Mouse (Mus musculus) induced T-regulatory cell, adult 2 months (primary cell): ENCODE measurements around the gene Tdrkh.

Source experiments
- DNase-seq: peaks from one replicate; pipeline ENCODE4 v3.0.0-alpha.2; 2012; ENCODE audit warnings: low read depth

Tdrkh gene

GRCm38 (mm10) chr3:94389420-94389819 is 23.7 kb upstream of the Tdrkh start:
- DNase-seq, result no peak

GRCm38 (mm10) chr3:94391001-94391400 is 22.1 kb upstream of the Tdrkh start:
- DNase-seq, result no peak

- DNase-seq, result no peak
Measured at GRCm38 (mm10) chr3:94392128-94392527, 20.9 kb upstream of the Tdrkh start.

GRCm38 (mm10) chr3:94393049-94393448 is 20.0 kb upstream of the Tdrkh start:
- DNase-seq, result no peak

GRCm38 (mm10) chr3:94396336-94396735 is 16.7 kb upstream of the Tdrkh start:
- no peak for DNase-seq

GRCm38 (mm10) chr3:94396851-94397250 is 16.2 kb upstream of the Tdrkh start:
- no peak for DNase-seq

- DNase-seq, result no peak
Measured at GRCm38 (mm10) chr3:94398217-94398616, 14.9 kb upstream of the Tdrkh start, which contains the start of gene Lingo4. TSS of gene Lingo4 (plus strand) at chr3:94398517.

- no peak for DNase-seq
Measured at GRCm38 (mm10) chr3:94398943-94399481, 14.1 kb upstream of the Tdrkh start.

GRCm38 (mm10) chr3:94399663-94400310 is 13.3 kb upstream of the Tdrkh start:
- DNase-seq, result no peak

- no peak for DNase-seq
Measured at GRCm38 (mm10) chr3:94402451-94402850, 10.6 kb upstream of the Tdrkh start.

GRCm38 (mm10) chr3:94404366-94405054 is 8.6 kb upstream of the Tdrkh start:
- DNase-seq, result no peak

- DNase-seq, result no peak
Measured at GRCm38 (mm10) chr3:94405561-94405960, 7.5 kb upstream of the Tdrkh start.

- no peak for DNase-seq
Measured at GRCm38 (mm10) chr3:94412530-94412929, 543 bp upstream of the Tdrkh start.

GRCm38 (mm10) chr3:94430980-94431379 is 17.9 kb downstream of the Tdrkh start:
- no peak for DNase-seq

- DNase-seq, result no peak
Measured at GRCm38 (mm10) chr3:94434305-94434704, 21.2 kb downstream of the Tdrkh start.

- no peak for DNase-seq
Measured at GRCm38 (mm10) chr3:94436420-94436819, 23.3 kb downstream of the Tdrkh start.

- DNase-seq, result peak; percentile 58
Measured at GRCm38 (mm10) chr3:94441182-94441581, 28.1 kb downstream of the Tdrkh start.

- DNase-seq, result peak; percentile 96
Measured at GRCm38 (mm10) chr3:94442951-94443596, 30.0 kb downstream of the Tdrkh start, which contains the start of gene Mrpl9. TSS of gene Mrpl9 (plus strand) at chr3:94443318.

GRCm38 (mm10) chr3:94443597-94443964 is 30.5 kb downstream of the Tdrkh start, which contains the start of gene Oaz3:
TSS of gene Oaz3 (minus strand) at chr3:94443915.
- peak; percentile 74 for DNase-seq

GRCm38 (mm10) chr3:94449377-94449776 is 36.3 kb downstream of the Tdrkh start:
- no peak for DNase-seq

GRCm38 (mm10) chr3:94456529-94457000 is 43.5 kb downstream of the Tdrkh start:
- DNase-seq, result peak; percentile 90

GRCm38 (mm10) chr3:94457055-94457454 is 44.0 kb downstream of the Tdrkh start:
- DNase-seq, result no peak

- DNase-seq, result no peak
Measured at GRCm38 (mm10) chr3:94459834-94460233, 46.8 kb downstream of the Tdrkh start.
